Mouse (Mus musculus) large intestine, adult 2 months (tissue): ENCODE results near the gene Gm30737. TPM values are rescaled to one million over a fixed set of nuclear protein-coding genes. Genes with fewer than 3 reads are reported as not detected.
"Not testable (repeated sequence)": the region's sequence is repeated elsewhere in the genome, so short reads cannot be mapped to it uniquely, and the experiment has no call there.

Experiments used
- DNase-seq: peaks from one replicate; pipeline ENCODE4 v3.0.0-alpha.2; 2012; ENCODE audit warnings: low read depth, low spot score
- WGBS: fragments of 180-500 bp; shearing (Covaris S2); methylation state at CpG from one replicate; pipeline ENCODE4 v1.1.7; 2018; 5-methylcytosine and 5-hydroxymethylcytosine counted together
- polyA plus RNA-seq: library from polyadenylated mRNA; depleted of rRNA; stranded (reverse); fragments of >200 nt; gene quantifications from 2 replicates; pipeline ENCODE4 v1.2.3, GENCODE M21; 2012; rRNA removed

Gm30737 gene
- not detected in 2 replicates for polyA plus RNA-seq

DNA sequence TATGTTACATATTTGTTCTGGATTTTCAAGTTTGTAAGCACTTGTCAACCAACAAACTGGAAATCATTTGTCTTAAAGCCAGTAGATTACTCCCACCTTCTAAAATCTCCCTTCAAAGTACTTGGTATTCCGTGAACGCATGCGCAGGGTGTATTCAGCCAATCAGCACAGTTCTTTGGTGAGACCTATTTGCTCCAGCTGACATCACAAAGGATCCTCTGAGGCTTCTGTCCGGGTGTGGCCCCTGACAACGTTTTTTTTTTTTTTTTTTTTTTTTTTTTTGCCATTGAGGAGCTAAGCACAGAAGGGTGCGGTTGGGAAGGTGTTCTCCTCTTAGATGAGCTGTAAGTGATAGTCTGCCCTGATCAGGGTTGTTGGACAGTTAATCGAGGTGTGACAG lies at the start of gene Gm30737:
Gene Gm30737 (plus strand): TSS at position 301 of the 400 bp plus-strand sequence.
- WGBS, result no CpG with 5 or more reads among the region's 7 CpGs
- DNase-seq, result not testable (repeated sequence)
